In the genomic region with DNA sequence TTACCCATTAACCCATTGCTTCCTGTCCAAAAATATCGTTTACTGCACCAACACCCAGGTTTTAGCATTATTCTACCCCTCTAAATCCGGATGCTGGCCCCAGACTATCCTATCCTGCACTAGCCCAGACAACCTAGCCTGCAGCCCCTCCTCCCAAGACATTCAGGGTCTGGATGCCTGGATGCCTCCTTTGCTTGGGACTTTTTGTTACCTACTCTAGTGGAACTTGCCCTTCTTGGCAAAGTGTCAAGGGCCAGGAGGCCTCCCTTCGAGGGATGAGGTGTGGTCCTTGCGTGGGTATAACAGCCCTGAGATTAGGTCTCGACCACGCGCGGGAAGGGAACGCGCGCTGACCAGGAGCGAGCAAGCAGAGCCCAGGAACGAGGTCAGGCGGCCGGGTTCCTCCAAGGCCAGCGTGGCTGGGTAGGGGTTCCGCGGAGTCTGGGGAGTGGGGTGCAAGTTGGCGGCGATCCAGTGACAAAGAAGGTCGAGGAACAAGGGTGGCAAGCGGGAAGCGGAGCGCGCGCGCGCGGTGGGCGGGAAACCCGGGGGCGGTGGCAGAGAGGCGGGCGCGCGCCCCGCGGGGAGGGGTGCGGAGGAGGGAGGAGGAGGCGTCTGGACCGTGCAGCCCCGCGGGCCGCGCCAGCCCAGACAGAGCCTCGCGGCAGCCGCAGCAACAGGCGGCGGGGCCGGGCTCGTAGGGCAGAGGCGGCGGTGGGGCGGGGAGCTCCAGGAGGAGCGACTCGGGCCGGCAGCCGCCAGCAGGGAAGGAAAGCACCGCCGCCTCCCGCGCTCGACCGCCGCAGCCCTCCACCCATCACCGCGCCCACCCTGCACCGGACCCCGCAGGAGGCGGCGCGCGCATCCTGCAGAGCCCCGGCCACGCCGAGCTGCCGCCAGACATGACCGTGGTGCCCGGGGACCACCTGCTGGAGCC, we compare ENCODE assay signal across 8 mouse cellular contexts. TPM values are rescaled to one million over a fixed set of nuclear protein-coding genes. Genes with fewer than 3 reads are reported as not detected.
DNase-seq lines count a peak whose midpoint lies in the region; ATAC-seq and TF ChIP-seq lines count a peak whose summit lies in the region.

Kcna3 (plus strand) TSS at position 649 of the 937 bp plus-strand sequence.

- H3K4me2 ChIP-seq in liver, embryonic 11.5 days = peak within 1 kb of the TSS; percentile 95
- peak within 1 kb of the TSS; percentile 34 for H3K4me2 ChIP-seq in myocyte (ENCODE audit: low read depth)

- peaks cover 4% of the 10 kb centered on the region for H3K4me1 ChIP-seq in erythroblast, embryonic 14.5 days (ENCODE audit: control insufficient read depth)
- H3K4me1 ChIP-seq in embryonic facial prominence, embryonic 10.5 days = peaks cover 41% of the 10 kb centered on the region
- no peaks in the 10 kb centered on the region for H3K4me1 ChIP-seq in heart, adult 2 months (ENCODE audit: control insufficient read depth, insufficient read depth, low read length)
- peaks cover 4% of the 10 kb centered on the region for H3K4me1 ChIP-seq in liver, embryonic 11.5 days (replicated peaks; ENCODE audit: control insufficient read depth, insufficient read depth, low read length)

- TF ChIP-seq POLR2A in heart, adult 2 months (IDR thresholded peaks at IDR 0.05; ENCODE audit: insufficient read depth, low read depth, low read length) = no peak
- no peak for TF ChIP-seq POLR2A in myocyte (IDR thresholded peaks at IDR 0.05; ENCODE audit: insufficient read length, low read depth)

- H3ac ChIP-seq in myocyte (ENCODE audit: control insufficient read depth, insufficient read length) = peak within 1 kb of the TSS; percentile 32

- H3K9me3 ChIP-seq in erythroblast, embryonic 14.5 days (ENCODE audit: control insufficient read depth, low read length) = no peaks in the 10 kb centered on the region
- H3K9me3 ChIP-seq in embryonic facial prominence, embryonic 10.5 days = no peaks in the 10 kb centered on the region
- no peaks in the 10 kb centered on the region for H3K9me3 ChIP-seq in liver, embryonic 11.5 days (ENCODE audit: control insufficient read depth, low read length)

- H3K4me3 ChIP-seq in erythroblast, embryonic 14.5 days (replicated peaks) = peak within 1 kb of the TSS; percentile 40
- H3K4me3 ChIP-seq in embryonic facial prominence, embryonic 10.5 days = peak within 1 kb of the TSS; percentile 76
- H3K4me3 ChIP-seq in heart, adult 2 months = peak within 1 kb of the TSS; percentile 57
- peak within 1 kb of the TSS; percentile 66 for H3K4me3 ChIP-seq in liver, embryonic 11.5 days (ENCODE audit: low read depth, low read length)
- no peak within 1 kb of the TSS for H3K4me3 ChIP-seq in myocyte

- intact Hi-C loops in heart, adult 2 months (cut with DNase I) = no loop called here

- peaks cover 50% of the 10 kb centered on the region for H3K27me3 ChIP-seq in erythroblast, embryonic 14.5 days (ENCODE audit: control insufficient read depth)
- peaks cover 18% of the 10 kb centered on the region for H3K27me3 ChIP-seq in embryonic facial prominence, embryonic 10.5 days (replicated peaks; ENCODE audit: low read depth, poor library complexity, severe bottlenecking)
- peaks cover 15% of the 10 kb centered on the region for H3K27me3 ChIP-seq in heart, adult 2 months (ENCODE audit: control insufficient read depth, insufficient read depth, low read length)
- peaks cover 29% of the 10 kb centered on the region for H3K27me3 ChIP-seq in liver, embryonic 11.5 days (replicated peaks; ENCODE audit: control insufficient read depth, insufficient read depth, low read length)
- H3K27me3 ChIP-seq in myocyte (ENCODE audit: control insufficient read depth, insufficient read depth, insufficient read length) = peaks cover 18% of the 10 kb centered on the region

- H3K36me3 ChIP-seq in erythroblast, embryonic 14.5 days (ENCODE audit: control insufficient read depth) = no peaks in the 10 kb centered on the region
- H3K36me3 ChIP-seq in embryonic facial prominence, embryonic 10.5 days (replicated peaks) = no peaks in the 10 kb centered on the region
- H3K36me3 ChIP-seq in heart, adult 2 months (ENCODE audit: control insufficient read depth, insufficient read depth, low read length) = no peaks in the 10 kb centered on the region
- H3K36me3 ChIP-seq in liver, embryonic 11.5 days (ENCODE audit: control insufficient read depth, insufficient read depth, low read length) = no peaks in the 10 kb centered on the region
- H3K36me3 ChIP-seq in myocyte (ENCODE audit: control insufficient read depth, insufficient read depth) = no peaks in the 10 kb centered on the region

- DNase-seq in embryonic facial prominence, embryonic 10.5 days (ENCODE audit: low spot score) = peak; percentile 92
- DNase-seq in heart, adult 2 months = peak; percentile 78 to 83
- peak; percentile 12 for DNase-seq in kidney, adult 9 months
- DNase-seq in liver, embryonic 11.5 days (ENCODE audit: low spot score) = peak; percentile 83
- peak; percentile 59 to 80 for DNase-seq in spleen, postnatal 4 days (ENCODE audit: low spot score in 2 of 2)

- peak within 1 kb of the TSS; percentile 93 for H3K27ac ChIP-seq in embryonic facial prominence, embryonic 10.5 days (replicated peaks)
- H3K27ac ChIP-seq in heart, adult 2 months = no peak within 1 kb of the TSS
- no peak within 1 kb of the TSS for H3K27ac ChIP-seq in liver, embryonic 11.5 days (ENCODE audit: low read depth, low read length)

- H3K79me2 ChIP-seq in heart, adult 2 months (replicated peaks; ENCODE audit: control insufficient read depth, insufficient read depth, low read length) = no peaks in the 10 kb centered on the region
- H3K79me2 ChIP-seq in myocyte (ENCODE audit: control insufficient read depth, insufficient read depth) = no peaks in the 10 kb centered on the region

- peak within 1 kb of the TSS; percentile 67 for H3K9ac ChIP-seq in heart, adult 2 months (ENCODE audit: low read depth, low read length)
- peak within 1 kb of the TSS; percentile 55 for H3K9ac ChIP-seq in liver, embryonic 11.5 days (ENCODE audit: low read depth, low read length)

- no peak for TF ChIP-seq EP300 in heart, adult 2 months (IDR thresholded peaks at IDR 0.05; ENCODE audit: insufficient read depth, low read depth, low read length)

- WGBS in embryonic facial prominence, embryonic 10.5 days = under 1% methylated on average over 78 of the region's 80 CpGs
- WGBS in heart, adult 2 months = 3% methylated on average over 77 of the region's 80 CpGs
- WGBS in liver, embryonic 11.5 days = 2% methylated on average over 65 of the region's 80 CpGs

- ATAC-seq in erythroblast, adult 5-6 weeks (replicated peaks; ENCODE audit: low FRiP score, poor library complexity, severe bottlenecking) = no peak
- ATAC-seq in liver, embryonic 11.5 days (replicated peaks; ENCODE audit: low FRiP score) = peak; percentile 87

- TF ChIP-seq CTCF in heart, adult 2 months (IDR thresholded peaks at IDR 0.05) = no peak

TF ChIP-seq in myocyte, 11 proteins besides CTCF, POLR2A, EP300 and RAD21:
- no peak for TF ChIP-seq MYOG (IDR thresholded peaks at IDR 0.05; ENCODE audit: control insufficient read depth in 1 of 3, insufficient read depth in 1 of 3, insufficient read length in 2 of 3, low read depth in 2 of 3)
- no peak for TF ChIP-seq REST (IDR thresholded peaks at IDR 0.05; ENCODE audit: insufficient read depth, insufficient read length)
- TF ChIP-seq MYOD1 (IDR thresholded peaks at IDR 0.05; ENCODE audit: control insufficient read depth in 1 of 3, insufficient read length in 2 of 3, low read depth in 2 of 3) = no peak
- no peak for TF ChIP-seq USF1 (IDR thresholded peaks at IDR 0.05; ENCODE audit: low read depth)
- TF ChIP-seq SRF (IDR thresholded peaks at IDR 0.05; ENCODE audit: control insufficient read depth, insufficient read length, low read depth) = no peak
- no peak for TF ChIP-seq E2F4 (IDR thresholded peaks at IDR 0.05; ENCODE audit: insufficient read depth)
- no peak for TF ChIP-seq TCF3 (IDR thresholded peaks at IDR 0.05; ENCODE audit: insufficient read length, low read depth)

RNA-seq across cellular contexts. Expression of gene Kcna3, which starts in this region (rescaled TPM):
- polyA plus RNA-seq in erythroblast, embryonic 14.5 days (2012) = not detected in 2 replicates
- 4.4 TPM in 1 of 2 replicates, not detected in the other for total RNA-seq in erythroblast, adult 5-6 weeks (2015; ENCODE audit: low replicate concordance)
- total RNA-seq in erythroblast, adult 5-6 weeks (2017; ENCODE audit: low replicate concordance) = 1.5 and 1.7 TPM in 2 replicates
- polyA plus RNA-seq in embryonic facial prominence, embryonic 10.5 days (2016; fragmentation: Nextera tagmentation; extraction: Ambion mirVana) = 2.1 and 2.3 TPM in 2 replicates
- total RNA-seq in heart, adult 2 months (2021) = under 1 TPM; 0.23 to 0.84 TPM
- polyA plus RNA-seq in heart, adult 2 months (2012; rRNA removed) = 0.32 and 1.1 TPM in 2 replicates
- polyA plus RNA-seq in liver, embryonic 11.5 days (2014; fragmentation: Nextera tagmentation; extraction: Ambion mirVana) = 3.4 and 3.6 TPM in 2 replicates
- 0.07 TPM for polyA plus RNA-seq in myocyte (2012; fragmentation: generic; extraction: Trizol)

Comparison
In these comparisons a context has a peak if more than half of its experiments do, and no peak if none do; other contexts are left out.
1. DNase-seq: peak in every context shown above with its lines; median percentile 92 in embryonic facial prominence, embryonic 10.5 days; 83 in liver, embryonic 11.5 days; 80 in heart, adult 2 months; 70 in spleen, postnatal 4 days; 12 in kidney, adult 9 months.